Mouse (Mus musculus) fat pad, adult 2 months (tissue): ENCODE measurements around the gene Pbx1.

Source experiments
- DNase-seq: peaks from one replicate; pipeline ENCODE4 v3.0.0-alpha.2; 2011; ENCODE audit warnings: low read depth, low spot score; ENCODE audit errors: extremely low read depth

Pbx1 gene

DNA sequence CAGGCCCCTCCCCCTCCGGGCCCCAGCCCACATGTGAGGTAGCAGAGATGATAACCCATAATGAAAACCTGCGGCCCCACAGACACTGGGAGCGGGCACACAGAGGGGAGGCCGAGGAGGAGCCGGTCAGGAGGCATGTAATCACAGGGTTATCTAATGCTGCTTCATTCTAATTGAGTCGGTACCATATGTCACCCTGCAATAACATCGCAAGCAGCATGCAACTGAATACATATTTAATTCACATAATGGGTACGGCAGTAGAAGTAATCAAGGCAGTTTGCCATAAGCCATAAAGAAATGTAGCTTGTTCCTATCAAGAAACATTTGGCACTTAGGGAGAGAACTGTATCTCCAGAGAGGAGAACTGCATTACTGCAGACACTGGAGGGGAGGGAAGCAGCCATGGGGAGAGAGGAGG is 123.0 kb downstream of the Pbx1 start:
- DNase-seq: no peak

DNA sequence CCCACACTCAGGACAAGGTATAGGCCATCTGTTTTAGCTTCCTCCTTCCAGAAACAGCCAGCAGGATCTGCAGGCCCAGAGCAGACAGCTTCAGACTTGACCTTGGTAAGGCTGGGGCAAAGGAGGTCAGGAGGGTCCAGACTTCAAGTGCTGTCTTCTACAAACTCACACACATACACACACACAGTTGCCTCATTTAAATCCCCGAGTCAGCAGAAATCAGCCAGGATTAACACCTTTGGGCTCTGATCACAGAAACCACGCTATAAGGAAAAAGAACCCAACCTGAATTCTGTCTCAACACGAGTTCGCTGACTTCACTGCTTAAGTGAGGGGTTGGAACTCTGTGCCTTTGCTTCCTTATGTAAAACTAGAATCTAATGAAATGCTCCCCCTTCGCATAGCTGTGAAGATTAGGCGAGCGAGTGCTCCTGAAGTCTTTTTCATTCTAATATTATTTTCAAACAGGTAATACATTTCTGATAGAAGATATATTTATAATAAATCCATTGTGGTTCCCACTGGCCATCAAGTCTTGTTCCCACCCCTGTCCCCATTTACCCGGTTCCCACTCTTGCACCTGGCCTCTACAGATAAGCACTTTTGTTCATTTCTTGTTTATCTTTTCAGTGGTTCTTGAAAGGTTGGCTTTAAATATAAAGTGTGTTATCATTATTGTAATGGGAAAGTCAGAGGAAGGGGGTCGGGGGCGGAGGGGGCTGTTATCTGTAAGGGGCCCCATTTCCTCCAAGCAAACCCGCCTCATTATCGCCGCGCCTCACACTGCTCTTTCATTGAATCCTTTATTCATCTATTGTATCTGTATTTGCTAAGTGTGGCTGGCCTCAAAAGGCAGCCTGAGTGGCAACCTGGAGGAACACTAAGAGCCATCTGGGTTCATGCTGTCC is 124.5 kb downstream of the Pbx1 start:
- DNase-seq: no peak

DNA sequence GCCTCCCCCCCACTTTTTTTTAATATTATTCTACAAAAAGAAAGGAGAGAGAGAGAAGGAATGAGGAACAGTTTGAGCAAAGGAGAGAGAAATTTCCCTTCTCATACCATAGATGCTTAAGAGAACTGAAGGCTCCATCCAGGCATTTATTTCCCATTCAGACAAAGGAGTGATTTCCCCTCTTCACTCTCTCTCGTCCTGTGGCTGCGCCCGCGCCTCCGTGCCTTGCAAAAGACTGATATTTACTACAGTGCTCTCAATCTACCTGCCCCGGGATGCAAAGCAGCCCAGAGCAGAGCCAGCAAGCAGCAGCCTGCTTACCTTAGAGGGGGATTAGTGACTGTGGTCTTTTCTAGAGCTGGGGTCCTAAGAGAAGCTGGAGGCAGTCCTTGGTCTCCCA is 131.6 kb downstream of the Pbx1 start:
- DNase-seq: no peak

DNA sequence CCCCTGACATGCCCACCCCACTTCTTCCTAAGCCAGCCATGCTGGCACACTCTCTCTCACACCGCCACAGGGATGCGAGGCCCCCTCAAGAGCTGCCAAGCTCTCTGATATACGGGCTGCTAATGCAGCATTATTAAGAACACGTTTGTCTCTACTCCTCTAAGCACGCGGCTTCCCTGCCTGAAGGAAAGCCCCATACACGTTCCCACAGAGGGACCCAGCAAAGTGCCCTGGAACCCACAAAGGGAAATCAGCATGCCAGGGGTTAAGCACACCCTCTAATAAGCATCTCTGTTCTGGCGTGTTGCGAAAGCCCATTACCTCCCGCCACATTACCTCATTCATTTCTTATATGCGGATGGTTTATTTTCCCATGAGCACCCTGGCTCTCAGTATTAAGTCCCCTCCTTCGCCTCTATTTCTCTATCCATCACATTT is 132.1 kb downstream of the Pbx1 start:
- no peak for DNase-seq

DNA sequence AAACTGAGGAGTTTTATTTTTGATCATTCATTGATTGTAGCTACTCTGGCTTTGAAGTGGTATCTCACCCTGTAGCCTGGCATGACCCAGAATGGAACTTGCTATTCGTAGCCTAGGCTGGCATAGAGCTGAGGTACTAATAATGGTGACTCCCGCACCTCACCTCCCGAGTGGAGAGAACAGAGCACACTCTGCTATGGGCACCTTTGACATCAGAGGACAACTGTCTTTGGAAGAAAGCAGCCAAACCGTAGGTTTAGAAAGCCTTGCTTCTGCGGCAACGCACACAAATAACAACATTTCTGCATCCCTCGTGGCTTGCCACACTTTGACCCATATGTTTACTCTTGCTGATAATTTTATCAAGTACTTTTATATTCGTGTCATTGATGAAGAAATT is 132.9 kb downstream of the Pbx1 start:
- no peak for DNase-seq

DNA sequence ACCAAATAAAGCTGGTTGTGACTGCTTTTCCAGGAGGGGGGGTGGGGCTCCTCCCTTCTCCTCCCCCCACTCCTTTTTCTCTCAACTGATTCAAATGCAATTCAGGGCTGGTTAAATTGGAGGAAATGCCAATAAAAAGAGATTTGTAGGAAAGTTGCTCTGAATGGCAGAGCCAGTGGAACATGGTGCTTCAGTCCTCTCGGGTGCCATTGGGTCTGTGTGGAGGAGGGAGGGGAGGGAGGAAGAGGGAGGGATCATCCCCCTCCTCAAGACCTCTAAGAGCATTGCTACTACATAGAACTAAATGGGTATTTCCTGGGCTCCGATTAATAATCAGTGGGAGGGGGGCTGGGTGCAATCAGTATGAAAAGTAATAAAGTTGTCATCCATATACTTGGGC is 135.8 kb downstream of the Pbx1 start:
- no peak for DNase-seq

DNA sequence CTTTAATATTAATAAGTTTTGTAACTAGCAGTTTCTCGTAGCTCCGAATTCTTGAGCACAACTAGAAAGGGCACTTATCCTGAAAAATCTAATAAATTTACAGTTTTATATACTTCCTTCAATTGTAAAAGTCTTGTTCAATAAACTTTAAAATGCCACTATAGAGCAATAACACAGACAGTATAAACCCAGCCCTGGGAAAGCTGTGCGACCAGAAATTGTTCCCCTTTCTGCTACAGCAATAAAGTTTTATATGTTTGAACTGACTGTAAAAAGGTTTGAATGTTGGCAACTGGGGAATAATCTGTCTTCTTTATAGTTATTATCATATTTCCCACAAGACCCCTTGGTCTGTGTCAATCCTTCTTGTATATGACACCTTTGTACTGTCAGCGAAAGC is 136.3 kb downstream of the Pbx1 start:
- DNase-seq: no peak

DNA sequence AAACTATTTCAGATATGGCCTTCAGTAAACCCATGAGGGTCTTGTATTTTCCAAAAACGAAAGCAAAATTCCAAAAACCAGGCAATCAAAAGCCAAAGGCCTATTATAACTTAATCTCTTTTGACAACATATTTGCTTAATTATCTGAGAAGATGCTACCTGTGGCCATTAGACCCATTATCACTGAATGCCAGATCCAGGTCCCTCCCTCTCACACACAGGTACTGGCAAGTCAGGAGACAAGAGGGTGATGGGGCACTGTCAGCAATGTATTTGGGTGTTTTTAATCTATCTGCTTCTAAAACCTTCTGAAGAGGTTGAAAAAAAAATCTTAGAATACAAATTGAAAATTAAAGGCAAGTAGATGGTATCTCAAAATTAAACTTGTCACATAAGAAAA is 138.4 kb downstream of the Pbx1 start:
- no peak for DNase-seq

DNA sequence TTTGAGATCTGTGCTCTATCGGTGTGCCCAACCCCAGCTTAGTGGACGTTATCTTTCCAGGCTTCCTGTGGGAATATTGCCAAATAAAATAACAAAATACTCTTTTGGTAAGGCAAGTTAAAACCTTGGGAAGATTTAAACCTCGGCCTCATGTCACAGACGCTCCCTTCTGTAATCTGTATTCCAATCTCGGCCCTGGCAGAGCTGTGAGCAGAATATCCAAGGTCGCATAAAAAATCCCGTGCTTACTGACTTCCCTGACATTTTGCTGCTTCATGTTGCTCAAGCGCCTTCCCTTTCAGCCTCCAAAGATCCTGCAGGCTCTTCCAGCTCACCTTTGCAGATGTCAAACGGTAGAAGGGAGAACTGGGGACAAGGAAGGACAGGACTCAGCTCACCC is 140.0 kb downstream of the Pbx1 start:
- no peak for DNase-seq

DNA sequence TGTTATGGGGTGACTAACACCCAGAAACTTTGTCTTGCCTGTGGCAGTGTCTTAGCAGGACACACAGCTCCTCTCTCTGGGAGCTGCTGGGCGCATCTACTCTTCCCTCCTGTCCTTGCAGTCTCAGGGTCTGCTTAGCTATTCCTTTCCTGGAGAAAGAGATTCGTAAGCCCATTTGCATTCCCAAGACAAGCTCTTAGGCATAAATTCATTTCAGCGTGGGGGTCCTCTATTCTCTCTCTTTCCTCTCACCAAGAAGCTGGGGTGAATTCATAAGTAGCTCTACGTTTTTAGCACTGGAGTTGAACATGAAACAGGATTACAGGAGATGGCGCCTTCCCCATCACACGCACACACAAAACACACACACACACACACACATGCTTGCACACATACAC is 140.4 kb downstream of the Pbx1 start:
- no peak for DNase-seq

DNA sequence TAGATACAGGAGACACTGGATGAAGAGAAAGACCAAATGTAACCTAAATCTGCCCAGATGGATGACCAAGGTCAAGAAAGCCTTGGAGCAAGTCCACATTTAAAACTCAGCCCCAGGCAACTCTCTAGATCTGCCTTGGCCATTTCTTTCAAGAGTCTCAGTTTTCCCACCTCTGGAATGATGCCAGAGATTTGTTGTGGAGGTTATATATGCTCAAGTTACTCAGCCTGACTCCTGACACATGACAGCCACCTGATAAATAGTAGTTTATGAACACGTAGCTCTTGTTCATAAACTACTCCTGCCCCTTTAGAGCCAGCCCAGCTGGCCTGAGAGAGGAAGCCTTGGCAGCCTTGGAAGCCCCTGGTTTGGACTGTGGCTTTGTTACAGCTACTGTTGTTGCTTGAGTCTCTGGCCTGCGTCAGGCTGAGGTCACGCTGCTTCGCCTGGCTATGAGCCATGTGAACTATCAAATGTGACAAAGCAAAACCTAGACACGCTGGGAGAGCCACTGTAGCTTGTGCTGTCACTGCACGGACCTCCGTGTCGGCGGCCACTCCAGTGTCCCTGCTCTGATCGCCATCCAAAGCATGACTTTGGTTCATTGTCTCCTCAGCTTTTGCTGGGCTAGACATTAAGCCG is 140.9 kb downstream of the Pbx1 start:
- no peak for DNase-seq

DNA sequence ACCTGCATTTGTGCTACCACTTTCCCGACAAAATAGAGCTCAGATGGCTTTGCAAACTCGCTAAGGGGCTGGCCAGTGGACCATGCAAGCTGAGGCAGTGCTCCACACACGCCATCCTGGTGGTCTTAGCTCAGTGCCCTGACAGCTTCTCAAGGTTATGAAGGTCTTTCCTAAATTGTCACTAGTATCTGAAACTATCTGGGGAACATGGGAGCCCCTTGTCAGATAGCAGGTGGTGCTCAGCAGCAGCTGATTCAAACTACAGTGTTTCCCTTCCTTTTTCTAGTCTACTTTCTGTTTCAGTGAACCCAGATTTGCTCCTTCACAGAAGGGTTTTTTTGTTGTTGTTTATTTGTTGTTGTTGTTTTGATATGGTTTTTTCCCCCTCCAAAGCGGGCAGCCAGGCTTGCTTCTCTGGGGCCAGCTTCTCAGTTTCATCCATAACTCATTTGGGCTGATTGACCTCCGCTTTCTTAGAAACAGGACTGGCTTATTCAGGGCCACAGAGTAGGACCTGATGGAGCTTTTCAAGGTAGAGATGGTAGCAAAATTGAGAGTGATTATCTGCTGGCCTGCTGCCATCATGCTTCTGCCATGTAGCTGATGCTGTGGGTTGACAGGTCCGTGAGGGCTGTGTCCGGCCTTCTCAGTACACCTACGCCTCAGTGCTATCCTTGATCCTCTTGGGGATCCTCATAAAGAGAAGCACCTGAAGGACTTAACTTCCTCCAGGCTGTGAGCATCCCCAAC is 141.7 kb downstream of the Pbx1 start:
- DNase-seq: no peak

DNA sequence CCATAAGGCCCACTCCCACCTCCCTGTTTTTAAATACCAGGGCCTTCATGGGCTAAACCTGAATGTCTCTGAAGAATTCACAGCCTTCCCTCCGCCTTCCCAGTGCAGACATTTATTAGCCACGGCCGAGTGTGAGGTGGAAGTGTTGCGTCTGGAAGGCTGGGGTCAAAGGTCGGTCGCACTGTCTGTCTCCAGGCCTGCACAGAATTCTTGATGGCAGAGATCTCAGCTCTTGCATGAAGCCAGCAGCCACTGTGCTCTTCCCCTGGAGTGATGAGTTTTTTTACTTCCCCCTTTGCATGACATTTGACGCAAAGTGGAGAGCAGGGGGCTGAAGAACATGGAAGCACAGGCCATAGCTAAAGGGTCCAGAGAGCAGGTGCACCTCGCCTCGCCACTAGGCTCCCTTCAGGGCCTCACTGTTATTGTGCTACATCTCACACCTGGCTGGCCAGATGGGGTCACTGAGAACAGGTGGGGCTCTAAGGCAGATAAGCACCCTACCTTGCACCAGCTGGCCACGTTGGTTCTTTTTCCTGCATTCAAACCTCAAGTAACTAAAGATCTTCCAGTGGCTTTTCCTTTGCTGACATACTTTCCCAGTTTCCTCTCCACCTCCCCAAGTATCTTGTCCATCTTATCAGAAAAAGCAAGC is 143.1 kb downstream of the Pbx1 start:
- DNase-seq: no peak

DNA sequence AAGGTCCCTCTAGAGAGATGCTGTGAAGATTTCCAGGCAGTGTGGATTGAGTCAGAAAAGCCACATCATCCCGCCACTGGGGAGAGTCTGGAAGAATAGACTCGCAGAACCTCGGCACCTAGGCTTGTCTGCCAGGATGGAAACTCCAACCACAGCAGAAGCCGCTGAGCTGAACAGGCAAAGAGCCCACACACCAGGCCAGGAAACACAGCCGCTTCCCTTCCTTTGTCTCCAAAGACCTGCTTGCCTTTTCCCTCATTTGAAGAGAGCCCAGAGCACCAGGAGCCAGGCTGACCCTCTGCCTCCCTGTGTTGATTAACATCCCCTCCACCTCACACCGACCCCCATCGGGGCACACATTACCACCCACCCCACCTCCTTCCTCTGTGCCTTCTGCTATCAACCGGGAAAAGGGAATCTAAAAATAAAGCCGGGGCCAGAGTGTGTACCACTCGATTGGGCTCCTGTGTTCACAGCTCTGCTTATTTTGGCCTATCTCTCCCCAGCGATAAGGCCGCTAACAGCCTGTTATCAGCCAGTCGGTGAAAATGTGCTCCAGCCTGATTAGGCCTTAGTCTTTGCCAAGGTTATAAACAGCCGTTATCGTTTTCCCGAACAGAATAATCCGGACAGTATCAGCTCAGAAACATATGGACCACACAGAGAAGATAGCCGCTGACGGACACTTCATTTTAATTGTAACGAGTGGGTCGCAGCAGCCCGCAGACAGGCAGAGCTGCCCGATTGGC is 144.1 kb downstream of the Pbx1 start:
- no peak for DNase-seq

DNA sequence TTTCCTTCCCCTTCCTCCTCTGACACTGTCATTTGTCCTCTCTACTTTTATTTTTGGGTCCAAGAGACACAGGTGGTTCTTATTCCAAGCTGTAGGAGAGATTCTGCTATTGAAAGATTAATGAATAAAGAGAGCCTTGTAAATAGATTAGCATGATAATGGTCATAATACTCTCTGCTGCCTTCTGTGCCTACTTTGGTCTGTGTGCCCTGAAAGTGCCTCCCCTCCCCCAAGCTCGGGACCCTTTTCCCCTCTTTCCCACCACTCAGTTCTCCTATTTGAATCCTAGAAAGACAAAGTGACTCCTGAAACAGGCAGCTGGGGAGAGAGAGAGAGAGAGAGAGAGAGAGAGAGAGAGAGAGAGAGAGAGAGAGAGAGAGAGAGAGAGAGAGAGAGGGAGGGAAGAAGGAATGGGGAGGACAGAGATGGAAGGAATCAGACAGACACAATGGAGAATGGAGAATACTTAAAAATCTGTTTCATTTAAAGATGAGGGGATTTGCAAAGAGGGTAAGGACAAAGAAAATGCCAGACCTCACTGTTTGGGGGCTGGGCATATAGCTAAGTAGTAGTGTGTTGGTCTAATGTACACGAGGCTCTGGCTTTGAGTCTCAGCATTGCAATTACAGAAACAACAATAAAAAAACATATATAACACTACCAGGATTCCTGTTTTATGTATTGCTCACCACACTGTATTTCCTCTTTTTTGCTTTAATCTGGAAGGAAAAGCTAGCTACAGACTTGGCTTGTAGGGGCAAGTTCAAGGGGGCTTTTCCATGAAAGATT is 145.0 kb downstream of the Pbx1 start:
- DNase-seq: no peak

DNA sequence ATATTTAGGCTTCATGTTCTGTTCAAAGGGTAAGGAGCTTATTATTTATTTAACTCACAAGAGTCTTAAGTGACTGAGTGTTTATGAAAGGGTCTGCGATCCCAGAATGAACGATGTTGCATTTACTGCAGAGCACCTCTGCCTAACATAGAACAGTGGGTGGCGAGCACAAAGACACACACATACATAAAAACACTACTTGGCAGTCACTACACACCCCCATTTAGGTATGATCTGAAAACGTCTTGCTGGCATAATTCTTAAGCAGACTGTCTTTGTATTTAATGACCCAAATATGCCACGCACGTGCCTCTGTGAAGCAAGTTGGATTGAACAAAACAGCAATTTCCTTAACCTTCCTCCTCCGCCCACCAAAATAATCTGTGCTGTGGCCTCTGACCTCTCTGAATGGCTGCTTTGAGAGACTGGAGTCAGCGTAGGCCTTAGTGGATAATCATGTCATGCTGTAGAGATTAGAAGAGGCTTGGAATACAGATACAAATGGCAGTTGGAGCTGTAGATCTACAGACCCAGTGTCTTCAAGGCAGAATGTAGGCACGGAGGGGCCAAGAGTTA is 147.4 kb downstream of the Pbx1 start:
- no peak for DNase-seq

DNA sequence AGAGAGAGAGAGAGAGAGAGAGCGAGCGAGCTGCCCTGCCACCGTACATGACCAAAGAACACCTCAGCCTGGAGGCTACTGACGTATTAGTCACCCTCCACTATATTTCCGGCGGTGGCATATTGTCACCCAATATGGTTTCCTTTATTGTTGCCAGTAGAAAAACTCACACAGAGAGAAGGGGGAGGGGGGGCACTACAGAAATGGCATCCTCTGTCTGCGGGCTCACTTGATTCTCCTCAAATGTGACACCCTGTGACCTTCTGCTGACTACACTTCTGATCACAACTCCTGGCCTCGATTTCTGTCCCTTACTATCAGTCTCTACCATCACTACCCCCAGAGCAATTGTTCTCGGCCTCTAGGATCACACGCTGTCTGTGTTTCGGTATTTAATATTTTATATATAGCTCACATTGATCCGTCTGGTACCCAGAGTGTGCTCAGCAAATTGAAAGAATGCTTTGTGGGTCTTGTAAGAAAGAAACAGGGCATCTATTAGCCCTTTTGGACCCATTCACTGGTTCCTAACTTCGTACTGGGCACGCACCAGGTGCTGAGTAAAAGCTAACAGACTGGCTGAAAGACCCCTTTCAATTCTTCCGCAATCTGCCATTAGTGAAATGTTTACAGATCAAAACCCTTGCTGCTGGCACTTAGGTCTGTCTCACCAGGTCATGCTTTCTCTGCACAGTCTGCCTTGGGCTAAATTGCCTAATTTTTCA is 148.1 kb downstream of the Pbx1 start:
- no peak for DNase-seq

DNA sequence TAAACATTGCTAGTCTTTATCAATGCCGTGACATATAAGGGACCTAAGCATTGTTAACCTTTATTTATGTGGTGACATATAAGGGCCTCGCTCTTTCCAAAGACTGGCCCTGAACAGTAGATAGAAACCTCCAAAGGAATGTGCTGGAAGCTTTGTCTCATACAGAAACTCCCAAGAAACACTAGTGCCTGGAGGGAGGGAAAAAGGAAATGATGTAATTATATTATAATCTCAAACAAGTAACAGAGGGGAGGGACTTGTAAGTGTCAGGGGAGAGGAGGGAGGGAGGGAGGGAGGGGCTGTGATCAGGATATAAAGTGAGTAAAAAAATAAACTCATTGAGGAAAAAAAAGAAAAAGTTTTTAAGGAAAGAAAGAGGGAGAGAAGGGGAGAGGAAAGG is 148.6 kb downstream of the Pbx1 start:
- DNase-seq: no peak

DNA sequence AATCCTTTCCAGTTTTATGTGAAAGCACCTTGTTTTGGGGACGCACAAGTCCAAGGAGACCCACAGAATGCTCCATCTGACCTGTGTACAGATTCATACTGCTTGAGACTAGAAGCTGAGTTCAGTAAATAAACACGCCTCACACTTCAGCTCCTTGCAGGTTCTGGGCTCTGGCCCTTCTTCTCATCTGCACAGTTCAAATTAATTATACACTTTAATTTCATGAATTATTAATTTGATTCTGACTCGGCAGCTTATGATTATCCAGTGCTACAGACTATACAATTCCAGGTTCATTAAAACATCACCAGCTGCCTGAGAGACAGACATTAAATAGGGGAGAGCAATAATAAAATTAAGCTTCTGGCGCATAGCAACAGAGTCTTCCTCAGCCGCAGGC is 156.4 kb downstream of the Pbx1 start:
- no peak for DNase-seq
